Mouse (Mus musculus): ENCODE measurements around the gene Mphosph9. TPM values are rescaled to one million over a fixed set of nuclear protein-coding genes. Genes with fewer than 3 reads are reported as not detected.

The Mphosph9 gene
- polyA plus RNA-seq, 1 experiment = 2.4 TPM

- H3K27me3 ChIP-seq (ENCODE audit: control insufficient read depth, insufficient read depth, insufficient read length) = no peaks in the 10 kb centered on the region
- no peak for TF ChIP-seq MAX (IDR thresholded peaks at IDR 0.05; ENCODE audit: low read depth)
- no peak for TF ChIP-seq REST (IDR thresholded peaks at IDR 0.05; ENCODE audit: insufficient read depth, insufficient read length)
- no peak overlapping the region for H3K4me2 ChIP-seq (ENCODE audit: low read depth)
- no peak overlapping the region for H3K4me3 ChIP-seq
- no peaks in the 10 kb centered on the region for H3K79me2 ChIP-seq (ENCODE audit: control insufficient read depth, insufficient read depth)
- H3ac ChIP-seq (ENCODE audit: control insufficient read depth, insufficient read length) = no peak overlapping the region
- H3K36me3 ChIP-seq (ENCODE audit: control insufficient read depth, insufficient read depth) = no peaks in the 10 kb centered on the region
These were observed 82.9 kb downstream of the Mphosph9 start for GRCm38 (mm10) chr5:124244885-124245284.

- Histone ChIP-seq H3K4me3 (no peak overlapping the region), H3ac (ENCODE audit: control insufficient read depth, insufficient read length) (no peak overlapping the region), H3K79me2 (ENCODE audit: control insufficient read depth, insufficient read depth) (no peaks in the 10 kb centered on the region), H3K27me3 (ENCODE audit: control insufficient read depth, insufficient read depth, insufficient read length) (no peaks in the 10 kb centered on the region), H3K36me3 (ENCODE audit: control insufficient read depth, insufficient read depth) (no peaks in the 10 kb centered on the region), H3K4me2 (ENCODE audit: low read depth) (no peak overlapping the region)
- TF ChIP-seq CEBPB (IDR thresholded peaks at IDR 0.05; ENCODE audit: insufficient read depth, poor library complexity, severe bottlenecking) (no peak), REST (IDR thresholded peaks at IDR 0.05; ENCODE audit: insufficient read depth, insufficient read length) (no peak), MAX (IDR thresholded peaks at IDR 0.05; ENCODE audit: low read depth) (no peak), TCF3 (IDR thresholded peaks at IDR 0.05; ENCODE audit: insufficient read length, low read depth) (no peak), POLR2A (IDR thresholded peaks at IDR 0.05; ENCODE audit: insufficient read length, low read depth) (no peak), SRF (IDR thresholded peaks at IDR 0.05; ENCODE audit: control insufficient read depth, insufficient read length, low read depth) (no peak), MYOD1 (IDR thresholded peaks at IDR 0.05; ENCODE audit: control insufficient read depth in 1 of 3, insufficient read length in 2 of 3, low read depth in 2 of 3) (no peak), TCF12 (IDR thresholded peaks at IDR 0.05; ENCODE audit: insufficient read depth, poor library complexity, severe bottlenecking) (no peak), MYOG (IDR thresholded peaks at IDR 0.05; ENCODE audit: control insufficient read depth in 1 of 3, insufficient read depth in 1 of 3, insufficient read length in 2 of 3, low read depth in 2 of 3) (no peak), POLR2AphosphoS2 (IDR thresholded peaks at IDR 0.05; ENCODE audit: insufficient read length, low read depth) (no peak)
These were observed 83.3 kb downstream of the Mphosph9 start for GRCm38 (mm10) chr5:124244449-124244848.

- Histone ChIP-seq H3K4me2 (ENCODE audit: low read depth) (no peak overlapping the region), H3K27me3 (ENCODE audit: control insufficient read depth, insufficient read depth, insufficient read length) (no peaks in the 10 kb centered on the region), H3K36me3 (ENCODE audit: control insufficient read depth, insufficient read depth) (no peaks in the 10 kb centered on the region), H3K79me2 (ENCODE audit: control insufficient read depth, insufficient read depth) (no peaks in the 10 kb centered on the region), H3K4me3 (no peak overlapping the region), H3ac (ENCODE audit: control insufficient read depth, insufficient read length) (no peak overlapping the region)
- no peak for TF ChIP-seq TCF12 (IDR thresholded peaks at IDR 0.05; ENCODE audit: insufficient read depth, poor library complexity, severe bottlenecking)
- no peak for TF ChIP-seq TCF3 (IDR thresholded peaks at IDR 0.05; ENCODE audit: insufficient read length, low read depth)
- no peak for TF ChIP-seq POLR2A (IDR thresholded peaks at IDR 0.05; ENCODE audit: insufficient read length, low read depth)
- no peak for TF ChIP-seq MYOD1 (IDR thresholded peaks at IDR 0.05; ENCODE audit: control insufficient read depth in 1 of 3, insufficient read length in 2 of 3, low read depth in 2 of 3)
- TF ChIP-seq REST (IDR thresholded peaks at IDR 0.05; ENCODE audit: insufficient read depth, insufficient read length) = no peak
- no peak for TF ChIP-seq POLR2AphosphoS2 (IDR thresholded peaks at IDR 0.05; ENCODE audit: insufficient read length, low read depth)
- no peak for TF ChIP-seq SRF (IDR thresholded peaks at IDR 0.05; ENCODE audit: control insufficient read depth, insufficient read length, low read depth)
- TF ChIP-seq USF1 (IDR thresholded peaks at IDR 0.05; ENCODE audit: low read depth) = no peak
- no peak for TF ChIP-seq E2F4 (IDR thresholded peaks at IDR 0.05; ENCODE audit: insufficient read depth)
- no peak for TF ChIP-seq MAX (IDR thresholded peaks at IDR 0.05; ENCODE audit: low read depth)
- TF ChIP-seq MYOG (IDR thresholded peaks at IDR 0.05; ENCODE audit: control insufficient read depth in 1 of 3, insufficient read depth in 1 of 3, insufficient read length in 2 of 3, low read depth in 2 of 3) = no peak
- TF ChIP-seq CEBPB (IDR thresholded peaks at IDR 0.05; ENCODE audit: insufficient read depth, poor library complexity, severe bottlenecking) = no peak
These were observed 84.4 kb downstream of the Mphosph9 start for GRCm38 (mm10) chr5:124243236-124243901.

- no peak overlapping the region for H3ac ChIP-seq (ENCODE audit: control insufficient read depth, insufficient read length)
- no peak overlapping the region for H3K4me3 ChIP-seq
- no peak for TF ChIP-seq MYOG (IDR thresholded peaks at IDR 0.05; ENCODE audit: control insufficient read depth in 1 of 3, insufficient read depth in 1 of 3, insufficient read length in 2 of 3, low read depth in 2 of 3)
- no peak for TF ChIP-seq REST (IDR thresholded peaks at IDR 0.05; ENCODE audit: insufficient read depth, insufficient read length)
- no peak for TF ChIP-seq TCF3 (IDR thresholded peaks at IDR 0.05; ENCODE audit: insufficient read length, low read depth)
- no peak for TF ChIP-seq TCF12 (IDR thresholded peaks at IDR 0.05; ENCODE audit: insufficient read depth, poor library complexity, severe bottlenecking)
- no peak for TF ChIP-seq POLR2A (IDR thresholded peaks at IDR 0.05; ENCODE audit: insufficient read length, low read depth)
- TF ChIP-seq MAX (IDR thresholded peaks at IDR 0.05; ENCODE audit: low read depth) = no peak
- TF ChIP-seq E2F4 (IDR thresholded peaks at IDR 0.05; ENCODE audit: insufficient read depth) = no peak
- TF ChIP-seq SRF (IDR thresholded peaks at IDR 0.05; ENCODE audit: control insufficient read depth, insufficient read length, low read depth) = no peak
- no peak for TF ChIP-seq POLR2AphosphoS2 (IDR thresholded peaks at IDR 0.05; ENCODE audit: insufficient read length, low read depth)
- no peak for TF ChIP-seq CEBPB (IDR thresholded peaks at IDR 0.05; ENCODE audit: insufficient read depth, poor library complexity, severe bottlenecking)
- TF ChIP-seq USF1 (IDR thresholded peaks at IDR 0.05; ENCODE audit: low read depth) = no peak
- TF ChIP-seq MYOD1 (IDR thresholded peaks at IDR 0.05; ENCODE audit: control insufficient read depth in 1 of 3, insufficient read length in 2 of 3, low read depth in 2 of 3) = no peak
- H3K36me3 ChIP-seq (ENCODE audit: control insufficient read depth, insufficient read depth) = no peaks in the 10 kb centered on the region
- H3K27me3 ChIP-seq (ENCODE audit: control insufficient read depth, insufficient read depth, insufficient read length) = no peaks in the 10 kb centered on the region
- H3K79me2 ChIP-seq (ENCODE audit: control insufficient read depth, insufficient read depth) = no peaks in the 10 kb centered on the region
- H3K4me2 ChIP-seq (ENCODE audit: low read depth) = no peak overlapping the region
These were observed 85.9 kb downstream of the Mphosph9 start for GRCm38 (mm10) chr5:124241686-124242444.
